Mouse (Mus musculus): ENCODE data around the gene 3110040N11Rik. TPM values are rescaled to one million over a fixed set of nuclear protein-coding genes. Genes with fewer than 3 reads are reported as not detected.

The 3110040N11Rik gene
- polyA plus RNA-seq, 1 experiment, result 1.6 TPM

- Histone ChIP-seq H3K36me3 (ENCODE audit: control insufficient read depth) (no peaks in the 10 kb centered on the region), H3K9me3 (ENCODE audit: control insufficient read depth, low read length) (peaks cover 3% of the 10 kb centered on the region; the same call in 1 of the 2 replicates), H3K27me3 (ENCODE audit: control insufficient read depth) (no peaks in the 10 kb centered on the region; the same call in 1 of the 2 replicates), H3K4me3 (replicated peaks) (no peak overlapping the region), H3K4me1 (ENCODE audit: control insufficient read depth) (no peaks in the 10 kb centered on the region)
- no peak for TF ChIP-seq GATA1 (IDR thresholded peaks at IDR 0.05; ENCODE audit: low read length)
- no peak for TF ChIP-seq TAL1 (IDR thresholded peaks at IDR 0.05; ENCODE audit: low read length)
Observed at GRCm38 (mm10) chr7:81747956-81748355, 41.3 kb downstream of the 3110040N11Rik start.

GRCm38 (mm10) chr7:81744145-81744544 lies 45.1 kb downstream of the 3110040N11Rik start:
- Histone ChIP-seq H3K4me3 (replicated peaks) (no peak overlapping the region), H3K36me3 (ENCODE audit: control insufficient read depth) (no peaks in the 10 kb centered on the region), H3K4me1 (ENCODE audit: control insufficient read depth) (no peaks in the 10 kb centered on the region), H3K9me3 (ENCODE audit: control insufficient read depth, low read length) (peaks cover 3% of the 10 kb centered on the region; the same call in 1 of the 2 replicates), H3K27me3 (ENCODE audit: control insufficient read depth) (no peaks in the 10 kb centered on the region; the same call in 1 of the 2 replicates)
- TF ChIP-seq GATA1 (IDR thresholded peaks at IDR 0.05; ENCODE audit: low read length), result no peak

GRCm38 (mm10) chr7:81740010-81740409 lies 49.3 kb downstream of the 3110040N11Rik start:
- TF ChIP-seq TAL1 (IDR thresholded peaks at IDR 0.05; ENCODE audit: low read length) (no peak), GATA1 (IDR thresholded peaks at IDR 0.05; ENCODE audit: low read length) (no peak)
- no peaks in the 10 kb centered on the region for H3K9me3 ChIP-seq (ENCODE audit: control insufficient read depth, low read length)
- H3K4me3 ChIP-seq (replicated peaks), result no peak overlapping the region
- H3K27me3 ChIP-seq (ENCODE audit: control insufficient read depth), result no peaks in the 10 kb centered on the region
- H3K4me1 ChIP-seq (ENCODE audit: control insufficient read depth), result no peaks in the 10 kb centered on the region
- H3K36me3 ChIP-seq (ENCODE audit: control insufficient read depth), result no peaks in the 10 kb centered on the region

- TF ChIP-seq GATA1 (IDR thresholded peaks at IDR 0.05; ENCODE audit: low read length) (no peak), TAL1 (IDR thresholded peaks at IDR 0.05; ENCODE audit: low read length) (no peak)
- no peaks in the 10 kb centered on the region for H3K36me3 ChIP-seq (ENCODE audit: control insufficient read depth)
Observed at GRCm38 (mm10) chr7:81738720-81739385, 50.4 kb downstream of the 3110040N11Rik start.

GRCm38 (mm10) chr7:81735300-81736048 lies 53.8 kb downstream of the 3110040N11Rik start:
- no peaks in the 10 kb centered on the region for H3K27me3 ChIP-seq (ENCODE audit: control insufficient read depth)
- H3K4me1 ChIP-seq (ENCODE audit: control insufficient read depth), result no peaks in the 10 kb centered on the region
- H3K36me3 ChIP-seq (ENCODE audit: control insufficient read depth), result no peaks in the 10 kb centered on the region
- H3K9me3 ChIP-seq (ENCODE audit: control insufficient read depth, low read length), result no peaks in the 10 kb centered on the region
- no peak overlapping the region for H3K4me3 ChIP-seq (replicated peaks)
- no peak for TF ChIP-seq TAL1 (IDR thresholded peaks at IDR 0.05; ENCODE audit: low read length)
- TF ChIP-seq GATA1 (IDR thresholded peaks at IDR 0.05; ENCODE audit: low read length), result no peak

More at GRCm38 (mm10) chr7:81738720-81739385, 50.4 kb downstream of the 3110040N11Rik start:
- Histone ChIP-seq H3K27me3 (ENCODE audit: control insufficient read depth) (no peaks in the 10 kb centered on the region), H3K9me3 (ENCODE audit: control insufficient read depth, low read length) (no peaks in the 10 kb centered on the region), H3K4me1 (ENCODE audit: control insufficient read depth) (no peaks in the 10 kb centered on the region), H3K4me3 (replicated peaks) (no peak overlapping the region)

- H3K4me3 ChIP-seq (replicated peaks), result no peak overlapping the region
- TF ChIP-seq GATA1 (IDR thresholded peaks at IDR 0.05; ENCODE audit: low read length) (no peak), TAL1 (IDR thresholded peaks at IDR 0.05; ENCODE audit: low read length) (no peak)
- H3K4me1 ChIP-seq (ENCODE audit: control insufficient read depth), result no peaks in the 10 kb centered on the region
Observed at GRCm38 (mm10) chr7:81732183-81733089, 56.8 kb downstream of the 3110040N11Rik start.

More at GRCm38 (mm10) chr7:81732183-81733089, 56.8 kb downstream of the 3110040N11Rik start:
- H3K27me3 ChIP-seq (ENCODE audit: control insufficient read depth), result no peaks in the 10 kb centered on the region
- H3K36me3 ChIP-seq (ENCODE audit: control insufficient read depth), result no peaks in the 10 kb centered on the region
- H3K9me3 ChIP-seq (ENCODE audit: control insufficient read depth, low read length), result no peaks in the 10 kb centered on the region

Other genes with a start within 250 kb of the 3110040N11Rik start
- gene Fsd2, start 222.5 kb downstream of the 3110040N11Rik start, polyA plus RNA-seq (2012), result not detected in 2 replicates
- gene Whamm, start 218.2 kb downstream of the 3110040N11Rik start, polyA plus RNA-seq (2012), result 3.9 and 4.5 TPM in 2 replicates
- gene Homer2, start 82.0 kb downstream of the 3110040N11Rik start, polyA plus RNA-seq (2012), result 0.05 and 0.19 TPM in 2 replicates
- 1.7 and 2.3 TPM in 2 replicates for gene Ramac, start 26.6 kb downstream of the 3110040N11Rik start, polyA plus RNA-seq (2012)
- 0.44 and 0.58 TPM in 2 replicates for gene Btbd1, start 40.0 kb upstream of the 3110040N11Rik start, polyA plus RNA-seq (2012)
- not detected in 2 replicates for gene Gm10160, start 66.3 kb upstream of the 3110040N11Rik start, polyA plus RNA-seq (2012)
- gene Tm6sf1, start 69.5 kb upstream of the 3110040N11Rik start, polyA plus RNA-seq (2012), result 0.06 and 0.25 TPM in 2 replicates
- gene Hdgfl3, start 145.0 kb upstream of the 3110040N11Rik start, polyA plus RNA-seq (2012), result not detected in 2 replicates
- gene Bnc1, start 202.8 kb upstream of the 3110040N11Rik start, polyA plus RNA-seq (2012), result 0.01 TPM in 1 of 2 replicates, not detected in the other

Measured in erythroblast, embryonic 14.5 days (primary cell).